Mouse (Mus musculus): ENCODE measurements around the gene Cgnl1. TPM values are rescaled to one million over a fixed set of nuclear protein-coding genes. Genes with fewer than 3 reads are reported as not detected.

The Cgnl1 gene
- polyA plus RNA-seq, 1 experiment from 2014 or later = 54.6 TPM

DNA sequence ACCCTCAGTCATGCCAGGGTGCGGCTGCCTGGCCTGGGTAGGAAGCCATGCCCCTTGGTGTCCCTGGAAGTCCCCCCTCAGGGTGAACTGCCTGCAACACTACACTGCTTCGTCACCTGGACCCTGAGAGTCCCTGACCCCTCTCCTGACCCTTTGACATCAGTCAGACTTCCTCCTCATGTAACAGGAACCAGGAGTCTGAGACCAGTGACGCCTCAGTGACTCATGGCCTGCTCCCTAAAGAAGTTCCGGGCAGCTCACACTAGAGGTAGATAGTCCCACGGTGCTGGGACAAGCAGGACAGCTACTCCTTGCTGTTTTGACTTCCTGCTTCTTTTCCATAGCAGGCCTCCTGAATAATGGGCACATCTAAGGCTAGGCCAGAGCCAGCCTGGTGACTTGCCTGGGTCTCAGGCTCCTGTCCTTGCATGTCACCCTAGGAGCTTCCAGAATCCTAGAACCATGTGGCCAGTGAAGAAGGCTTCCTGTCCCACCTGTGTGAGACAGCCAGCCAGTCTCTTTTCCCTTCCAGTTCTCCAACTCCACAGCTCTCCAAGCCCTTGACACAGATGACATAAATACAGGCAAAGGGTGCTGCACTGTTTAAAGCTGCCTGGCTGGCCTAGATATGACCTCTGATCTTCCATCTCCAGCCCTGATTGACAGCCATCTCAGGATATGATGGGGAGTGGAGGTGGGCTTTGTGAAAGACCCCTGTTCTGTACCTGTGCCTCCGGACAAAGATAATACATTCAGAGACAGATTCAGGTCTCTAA is 34.4 kb upstream of the Cgnl1 start:
- Histone ChIP-seq H3K27me3 (replicated peaks) (0 out of 2 replicates have a peak, but pooled peaks cover 4% of the 10 kb centered on the region), H3K9ac (no peak overlapping the region), H3K9me3 (replicated peaks) (no peaks in the 10 kb centered on the region), H3K27ac (ENCODE audit: poor library complexity, severe bottlenecking) (no peak overlapping the region), H3K4me1 (replicated peaks) (peaks cover 21% of the 10 kb centered on the region), H3K4me3 (no peak overlapping the region), H3K36me3 (no peaks in the 10 kb centered on the region), H3K4me2 (no peak overlapping the region)
- no peak for ATAC-seq (ENCODE audit: insufficient number of reproducible peaks, low FRiP score)
- WGBS = 63% methylated on average over 6 of the region's 6 CpGs

DNA sequence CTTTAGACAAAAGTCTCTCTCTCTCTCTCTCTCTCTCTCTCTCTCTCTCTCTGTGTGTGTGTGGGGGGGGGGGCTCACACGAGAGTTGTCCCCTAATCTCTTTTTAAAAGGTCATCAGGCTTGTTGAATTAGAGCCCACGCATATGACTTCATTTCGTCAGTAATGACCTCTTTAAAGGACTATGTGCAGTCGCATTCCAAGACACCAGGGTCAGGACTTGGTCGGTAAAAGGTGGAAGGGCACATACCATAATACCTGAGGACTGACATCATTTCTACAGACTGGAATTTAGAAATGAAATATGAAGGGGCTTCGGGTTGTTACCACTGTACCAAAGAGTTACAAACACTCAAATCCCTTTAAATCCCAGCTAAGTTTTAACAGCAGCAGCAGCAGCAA is 32.7 kb upstream of the Cgnl1 start:
- H3K27ac ChIP-seq (ENCODE audit: poor library complexity, severe bottlenecking) = no peak overlapping the region
- peaks cover 25% of the 10 kb centered on the region for H3K4me1 ChIP-seq (replicated peaks)
- no peaks in the 10 kb centered on the region for H3K9me3 ChIP-seq (replicated peaks)
- H3K4me2 ChIP-seq = no peak overlapping the region
- 0 out of 2 replicates have a peak, but pooled peaks cover 4% of the 10 kb centered on the region for H3K27me3 ChIP-seq (replicated peaks)
- no peak for ATAC-seq (ENCODE audit: insufficient number of reproducible peaks, low FRiP score)
- no peak overlapping the region for H3K4me3 ChIP-seq
- no peak overlapping the region for H3K9ac ChIP-seq
- WGBS = 27% methylated on average over 6 of the region's 6 CpGs
- H3K36me3 ChIP-seq = no peaks in the 10 kb centered on the region

DNA sequence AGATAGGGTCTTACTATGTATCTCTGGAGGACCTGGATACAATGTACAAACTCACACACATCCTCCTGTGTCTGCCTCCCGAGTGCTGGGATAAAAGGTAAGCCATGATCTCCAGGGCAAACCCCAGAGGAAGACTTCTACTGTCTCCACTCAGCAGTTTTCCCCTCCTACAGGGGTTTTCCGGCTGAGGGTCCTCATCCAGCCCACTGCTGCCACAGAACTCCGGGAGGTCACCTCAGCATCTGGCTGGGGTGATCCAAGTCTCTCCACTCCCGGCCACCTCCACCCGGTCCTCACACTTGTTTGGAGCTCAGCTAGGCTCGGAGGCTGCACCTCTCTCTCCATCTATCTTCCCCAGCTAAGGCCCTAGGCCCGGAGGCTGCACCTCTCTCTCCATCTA is 31.9 kb upstream of the Cgnl1 start:
- H3K9me3 ChIP-seq (replicated peaks) = no peaks in the 10 kb centered on the region
- H3K27ac ChIP-seq (ENCODE audit: poor library complexity, severe bottlenecking) = no peak overlapping the region
- no peaks in the 10 kb centered on the region for H3K36me3 ChIP-seq
- H3K27me3 ChIP-seq (replicated peaks) = 0 out of 2 replicates have a peak, but pooled peaks cover 4% of the 10 kb centered on the region
- no peak for ATAC-seq (ENCODE audit: insufficient number of reproducible peaks, low FRiP score)
- H3K4me1 ChIP-seq (replicated peaks) = peaks cover 25% of the 10 kb centered on the region
- 52% methylated on average over 7 of the region's 7 CpGs for WGBS
- no peak overlapping the region for H3K4me2 ChIP-seq
- no peak overlapping the region for H3K4me3 ChIP-seq
- no peak overlapping the region for H3K9ac ChIP-seq

GRCm38 (mm10) chr9:71799598-71799997 is 28.2 kb upstream of the Cgnl1 start:
- H3K36me3 ChIP-seq = no peaks in the 10 kb centered on the region
- H3K4me1 ChIP-seq (replicated peaks) = peaks cover 17% of the 10 kb centered on the region
- no peaks in the 10 kb centered on the region for H3K9me3 ChIP-seq (replicated peaks)
- no peak for ATAC-seq (ENCODE audit: insufficient number of reproducible peaks, low FRiP score)
- H3K4me3 ChIP-seq = no peak overlapping the region
- H3K27ac ChIP-seq (ENCODE audit: poor library complexity, severe bottlenecking) = no peak overlapping the region
- 74% methylated on average over 5 of the region's 5 CpGs for WGBS
- 0 out of 2 replicates have a peak, but pooled peaks cover 4% of the 10 kb centered on the region for H3K27me3 ChIP-seq (replicated peaks)
- H3K4me2 ChIP-seq = no peak overlapping the region
- H3K9ac ChIP-seq = no peak overlapping the region

GRCm38 (mm10) chr9:71798176-71798575 is 26.8 kb upstream of the Cgnl1 start:
- Histone ChIP-seq H3K9me3 (replicated peaks) (no peaks in the 10 kb centered on the region), H3K27ac (ENCODE audit: poor library complexity, severe bottlenecking) (no peak overlapping the region), H3K36me3 (no peaks in the 10 kb centered on the region), H3K4me1 (replicated peaks) (peaks cover 4% of the 10 kb centered on the region; the same call in 1 of the 2 replicates), H3K4me3 (no peak overlapping the region), H3K4me2 (no peak overlapping the region), H3K9ac (no peak overlapping the region), H3K27me3 (replicated peaks) (0 out of 2 replicates have a peak, but pooled peaks cover 4% of the 10 kb centered on the region)
- no peak for ATAC-seq (ENCODE audit: insufficient number of reproducible peaks, low FRiP score)
- WGBS = 68% methylated on average over 5 of the region's 5 CpGs

- H3K4me2 ChIP-seq = no peak overlapping the region
- no peak for ATAC-seq (ENCODE audit: insufficient number of reproducible peaks, low FRiP score)
- no peak overlapping the region for H3K27ac ChIP-seq (ENCODE audit: poor library complexity, severe bottlenecking)
- H3K27me3 ChIP-seq (replicated peaks) = no peaks in the 10 kb centered on the region
- no peak overlapping the region for H3K4me3 ChIP-seq
- 81% methylated on average over 3 of the region's 3 CpGs for WGBS
- no peak overlapping the region for H3K9ac ChIP-seq
- no peaks in the 10 kb centered on the region for H3K36me3 ChIP-seq
- H3K4me1 ChIP-seq (replicated peaks) = peaks cover 11% of the 10 kb centered on the region
- H3K9me3 ChIP-seq (replicated peaks) = peaks cover 11% of the 10 kb centered on the region; the same call in 1 of the 2 replicates
These were observed 6.0 kb upstream of the Cgnl1 start for GRCm38 (mm10) chr9:71777404-71777803.

DNA sequence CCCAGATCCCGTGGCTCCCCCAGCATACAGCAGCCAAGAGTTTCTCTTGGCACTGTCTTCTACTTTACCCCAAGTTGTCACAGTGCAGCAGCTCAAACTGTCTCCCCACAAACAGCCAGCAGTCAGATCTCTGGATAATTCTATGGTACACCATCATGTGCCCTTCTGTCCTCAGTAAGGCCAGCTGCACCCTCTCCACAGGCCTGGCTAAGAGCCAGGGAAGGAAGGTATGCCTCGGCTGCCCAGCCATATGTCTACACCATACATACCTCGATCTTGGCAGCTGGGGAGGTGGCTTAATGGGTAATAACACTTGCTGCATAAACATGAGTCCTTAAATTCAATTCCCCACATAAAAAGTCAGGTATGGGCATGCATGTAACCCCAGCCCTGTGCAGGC is 4.9 kb upstream of the Cgnl1 start:
- no peaks in the 10 kb centered on the region for H3K36me3 ChIP-seq
- ATAC-seq (ENCODE audit: insufficient number of reproducible peaks, low FRiP score) = no peak
- 70% methylated on average over 3 of the region's 3 CpGs for WGBS
- no peak overlapping the region for H3K4me2 ChIP-seq
- no peaks in the 10 kb centered on the region for H3K27me3 ChIP-seq (replicated peaks)
- no peak overlapping the region for H3K4me3 ChIP-seq
- peaks cover 15% of the 10 kb centered on the region for H3K4me1 ChIP-seq (replicated peaks)
- H3K9me3 ChIP-seq (replicated peaks) = peaks cover 11% of the 10 kb centered on the region; the same call in 1 of the 2 replicates
- no peak overlapping the region for H3K27ac ChIP-seq (ENCODE audit: poor library complexity, severe bottlenecking)
- no peak overlapping the region for H3K9ac ChIP-seq

DNA sequence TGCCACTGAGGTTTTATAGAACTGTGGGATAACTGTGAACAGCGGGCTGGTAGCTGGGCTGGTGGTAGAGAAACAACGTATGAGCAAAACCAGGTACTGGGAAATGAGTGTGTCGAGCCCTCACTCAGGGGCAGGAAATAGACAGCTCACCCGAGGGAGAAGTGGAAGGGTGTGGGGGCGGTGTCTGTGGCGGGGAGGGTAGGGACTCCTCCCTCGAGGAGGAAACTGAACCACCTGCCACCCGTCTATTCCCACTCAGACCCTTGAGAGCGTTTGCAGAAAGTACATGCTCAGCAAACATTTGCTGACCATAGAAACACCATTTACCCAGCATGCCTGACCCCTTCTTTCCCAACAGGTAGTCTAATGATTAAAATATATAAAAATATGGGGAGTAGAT is 2.2 kb upstream of the Cgnl1 start:
- ATAC-seq (ENCODE audit: insufficient number of reproducible peaks, low FRiP score) = no peak
- 58% methylated on average over 9 of the region's 9 CpGs for WGBS
- no peak overlapping the region for H3K9ac ChIP-seq
- H3K9me3 ChIP-seq (replicated peaks) = peaks cover 11% of the 10 kb centered on the region; the same call in 1 of the 2 replicates
- H3K36me3 ChIP-seq = no peaks in the 10 kb centered on the region
- no peak overlapping the region for H3K4me3 ChIP-seq
- no peak overlapping the region for H3K27ac ChIP-seq (ENCODE audit: poor library complexity, severe bottlenecking)
- H3K27me3 ChIP-seq (replicated peaks) = no peaks in the 10 kb centered on the region
- H3K4me2 ChIP-seq = no peak overlapping the region
- peaks cover 28% of the 10 kb centered on the region for H3K4me1 ChIP-seq (replicated peaks)

DNA sequence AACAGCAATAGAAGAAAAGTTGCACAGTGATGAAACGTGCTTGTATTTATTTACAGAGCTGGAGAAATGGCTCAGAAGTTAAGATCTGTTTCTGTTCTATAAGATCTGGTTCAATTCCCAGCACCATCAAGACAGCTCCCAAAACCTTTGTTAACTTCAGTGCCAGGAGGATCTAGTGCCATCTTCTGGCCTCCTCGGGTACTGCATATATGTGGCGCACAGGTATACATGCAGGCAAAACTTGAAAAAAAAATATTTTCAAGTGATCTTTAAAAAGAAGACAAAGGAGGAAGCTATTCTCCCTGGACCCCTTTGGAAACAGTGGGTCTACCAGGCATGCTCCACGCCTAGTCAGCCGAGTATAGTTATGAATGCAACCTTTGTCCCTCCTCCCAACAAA is 936 bp upstream of the Cgnl1 start:
- Histone ChIP-seq H3K9ac (no peak overlapping the region), H3K27ac (ENCODE audit: poor library complexity, severe bottlenecking) (no peak overlapping the region), H3K4me3 (no peak overlapping the region), H3K36me3 (no peaks in the 10 kb centered on the region), H3K4me2 (no peak overlapping the region), H3K27me3 (replicated peaks) (no peaks in the 10 kb centered on the region), H3K9me3 (replicated peaks) (peaks cover 5% of the 10 kb centered on the region; the same call in 1 of the 2 replicates), H3K4me1 (replicated peaks) (peaks cover 40% of the 10 kb centered on the region)
- ATAC-seq (ENCODE audit: insufficient number of reproducible peaks, low FRiP score) = no peak
- 69% methylated on average over 5 of the region's 5 CpGs for whole genome bisulfite sequencing

DNA sequence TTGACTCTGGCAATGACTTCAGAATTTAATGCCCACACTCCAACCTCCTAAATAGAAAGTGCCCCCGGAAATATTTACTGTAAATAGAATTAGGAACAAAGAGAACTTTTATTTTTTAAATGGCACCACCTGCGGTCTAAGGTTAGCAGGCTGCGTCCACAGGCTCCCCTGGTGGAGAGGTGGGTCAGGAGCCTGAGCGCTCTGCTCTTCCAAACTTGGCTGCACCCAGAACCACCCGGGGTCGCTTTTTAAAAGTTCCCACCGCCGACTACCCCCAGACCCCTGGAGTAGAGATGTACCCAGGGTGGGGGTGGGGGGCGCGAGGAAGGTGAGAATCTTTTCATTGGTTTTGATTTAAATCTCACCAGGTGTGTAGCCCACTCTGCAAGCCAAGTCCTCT is 918 bp downstream of the Cgnl1 start:
- Histone ChIP-seq H3K27me3 (replicated peaks) (no peaks in the 10 kb centered on the region), H3K9ac (peak overlapping the region; percentile 85), H3K4me1 (replicated peaks) (peaks cover 55% of the 10 kb centered on the region), H3K9me3 (replicated peaks) (no peaks in the 10 kb centered on the region; the same call in 1 of the 2 replicates), H3K4me2 (peak overlapping the region; percentile 82), H3K4me3 (peak overlapping the region; percentile 90), H3K36me3 (peaks cover 6% of the 10 kb centered on the region), H3K27ac (ENCODE audit: poor library complexity, severe bottlenecking) (peak overlapping the region; percentile 85)
- WGBS = 0% methylated on average over 10 of the region's 10 CpGs
- no peak for ATAC-seq (ENCODE audit: insufficient number of reproducible peaks, low FRiP score)

- Histone ChIP-seq H3K9ac (peak overlapping the region; percentile 85), H3K4me1 (replicated peaks) (peaks cover 63% of the 10 kb centered on the region), H3K4me3 (peak overlapping the region; percentile 90), H3K27me3 (replicated peaks) (no peaks in the 10 kb centered on the region), H3K36me3 (peaks cover 6% of the 10 kb centered on the region), H3K9me3 (replicated peaks) (no peaks in the 10 kb centered on the region; the same call in 1 of the 2 replicates), H3K4me2 (peak overlapping the region; percentile 82), H3K27ac (ENCODE audit: poor library complexity, severe bottlenecking) (peak overlapping the region; percentile 15)
- 11% methylated on average over 9 of the region's 9 CpGs for WGBS
- no peak for ATAC-seq (ENCODE audit: insufficient number of reproducible peaks, low FRiP score)
These were observed 1.7 kb downstream of the Cgnl1 start for GRCm38 (mm10) chr9:71769701-71770100.

Data from heart, embryonic 12.5 days (tissue).